Mouse (Mus musculus): ENCODE results near the gene Ebf1. TPM values are rescaled to one million over a fixed set of nuclear protein-coding genes. Genes with fewer than 3 reads are reported as not detected.

Gene Ebf1
- total and polyA plus RNA-seq, 3 experiments, result 0.04 TPM; not detected in 2

DNA sequence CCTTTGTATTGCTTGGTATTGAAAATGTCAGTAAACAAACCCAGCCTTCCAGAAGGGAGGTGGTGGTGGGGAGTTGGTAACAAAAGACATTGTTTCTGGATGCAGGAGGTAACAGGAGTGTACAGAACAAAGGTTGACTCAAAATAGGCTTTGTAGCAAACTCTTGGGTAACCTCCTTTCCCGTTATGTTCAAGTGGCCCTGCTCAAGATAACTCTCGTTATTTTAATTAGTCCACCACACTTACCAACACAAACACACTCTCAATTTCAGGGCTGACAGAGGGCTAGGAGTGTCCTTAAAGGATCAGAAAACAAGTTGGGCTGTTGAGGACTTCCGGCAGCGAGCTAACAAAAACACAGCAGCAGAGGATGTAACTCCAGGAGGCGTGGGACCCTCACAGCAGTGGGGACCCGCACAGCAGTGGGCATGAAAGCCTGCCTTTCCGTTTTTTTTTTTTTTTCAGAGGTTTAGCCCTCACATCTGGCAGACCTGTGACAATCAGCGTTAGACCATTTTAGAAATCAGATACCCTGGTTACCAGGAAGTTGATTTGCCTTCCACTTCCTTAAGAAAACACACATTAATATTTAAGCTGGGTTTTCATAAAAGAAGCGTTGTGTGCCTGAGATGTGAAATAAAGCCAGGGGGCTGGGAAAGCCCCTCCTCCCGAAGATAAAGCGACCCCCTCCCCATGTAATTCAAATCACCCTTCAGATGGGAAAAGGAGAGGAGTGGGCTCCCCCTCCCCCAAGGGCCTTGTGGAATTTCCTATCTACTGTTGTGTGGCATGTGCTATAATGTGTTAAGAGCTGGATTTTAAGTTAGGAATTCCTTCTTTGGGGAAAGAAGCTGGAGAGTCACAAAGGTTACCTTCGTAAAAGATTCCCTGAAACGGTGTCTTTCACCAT lies 90.5 kb downstream of the Ebf1 start:
- H3K27me3 ChIP-seq (ENCODE audit: control insufficient read depth in 1 of 2, insufficient read depth in 2 of 2, low read length in 2 of 2), result no peaks in the 10 kb centered on the region
- no peak overlapping the region for H3K27ac ChIP-seq (ENCODE audit: control insufficient read depth, low read depth, low read length)
- no peaks in the 10 kb centered on the region for H3K79me2 ChIP-seq (ENCODE audit: control insufficient read depth, insufficient read depth, low read length, poor library complexity)
- TF ChIP-seq RCOR1 (IDR thresholded peaks at IDR 0.05; ENCODE audit: low read depth, low read length) (no peak), MAZ (IDR thresholded peaks at IDR 0.05; ENCODE audit: low read depth, low read length) (no peak), NELFE (IDR thresholded peaks at IDR 0.05; ENCODE audit: low read depth, low read length) (no peak), HCFC1 (IDR thresholded peaks at IDR 0.05; ENCODE audit: low read depth, low read length) (no peak), KAT2A (conservative IDR thresholded peaks at IDR 0.05; ENCODE audit: low read depth, low read length) (no peak), MAFK (IDR thresholded peaks at IDR 0.05; ENCODE audit: borderline replicate concordance, low read depth, low read length) (no peak), ZC3H11A (IDR thresholded peaks at IDR 0.05; ENCODE audit: low read depth, low read length) (no peak), CTCF (IDR thresholded peaks at IDR 0.05 in 2 of 3, conservative IDR thresholded peaks at IDR 0.05 in 1 of 3; ENCODE audit: control insufficient read depth in 1 of 3, insufficient read depth in 1 of 3, low read depth in 2 of 3, low read length in 3 of 3, poor library complexity in 1 of 3, severe bottlenecking in 1 of 3) (no peak), NRF1 (IDR thresholded peaks at IDR 0.05; ENCODE audit: insufficient read depth, low read depth, low read length, poor library complexity, severe bottlenecking) (no peak), TAL1 (IDR thresholded peaks at IDR 0.05; ENCODE audit: low read length) (no peak), SIN3A (IDR thresholded peaks at IDR 0.05; ENCODE audit: low read length) (no peak), BHLHE40 (IDR thresholded peaks at IDR 0.05; ENCODE audit: borderline replicate concordance, low read depth, low read length) (no peak), RAD21 (IDR thresholded peaks at IDR 0.05; ENCODE audit: low read depth, low read length) (no peak), GABPA (IDR thresholded peaks at IDR 0.05; ENCODE audit: low read depth, low read length) (no peak), POLR2A (IDR thresholded peaks at IDR 0.05; ENCODE audit: control insufficient read depth in 1 of 2, insufficient read depth in 1 of 2, low read depth in 1 of 2, low read length in 2 of 2, poor library complexity in 1 of 2) (no peak), EP300 (IDR thresholded peaks at IDR 0.05; ENCODE audit: low read depth in 1 of 2, low read length in 2 of 2) (no peak), MEF2A (IDR thresholded peaks at IDR 0.05; ENCODE audit: extremely low read depth, insufficient replicate concordance, low read depth, low read length, poor library complexity, severe bottlenecking) (no peak)
- no peaks in the 10 kb centered on the region for H3K9me3 ChIP-seq (replicated peaks; ENCODE audit: insufficient read depth, low read length)
- no peak for DNase-seq (ENCODE audit: low read depth, low spot score)
- no peak overlapping the region for H3K9ac ChIP-seq (ENCODE audit: control insufficient read depth, low read depth, low read length, poor library complexity, severe bottlenecking)
- no peaks in the 10 kb centered on the region for H3K4me1 ChIP-seq (ENCODE audit: control insufficient read depth in 1 of 2, insufficient read depth in 2 of 2, low read length in 2 of 2)
- H3K36me3 ChIP-seq (ENCODE audit: control insufficient read depth in 1 of 2, insufficient read depth in 2 of 2, low read length in 2 of 2), result no peaks in the 10 kb centered on the region
- H3K4me3 ChIP-seq (ENCODE audit: control insufficient read depth in 1 of 2, insufficient read depth in 1 of 2, low read depth in 2 of 2, low read length in 2 of 2), result no peak overlapping the region

DNA sequence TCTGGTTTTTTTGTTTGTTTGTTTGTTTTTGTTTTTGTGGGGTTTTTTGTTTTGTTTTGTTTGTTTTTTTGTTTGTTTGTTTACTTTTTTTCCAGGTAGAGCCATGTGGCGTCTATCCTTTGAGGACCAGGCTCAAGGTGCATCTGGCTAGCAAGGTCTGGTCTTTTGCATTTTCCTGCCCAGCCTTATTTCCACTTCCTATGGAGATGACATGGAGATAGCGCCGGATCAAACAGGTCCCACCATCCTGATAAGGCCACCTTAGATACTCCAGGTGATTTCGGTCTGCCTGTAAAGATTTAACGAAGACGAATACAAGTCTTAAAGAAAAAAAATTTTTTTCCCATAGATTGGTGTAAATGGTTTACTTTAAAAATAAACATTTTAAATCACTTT lies 91.2 kb downstream of the Ebf1 start:
- no peaks in the 10 kb centered on the region for H3K36me3 ChIP-seq (ENCODE audit: control insufficient read depth in 1 of 2, insufficient read depth in 2 of 2, low read length in 2 of 2)
- no peak overlapping the region for H3K9ac ChIP-seq (ENCODE audit: control insufficient read depth, low read depth, low read length, poor library complexity, severe bottlenecking)
- no peak overlapping the region for H3K27ac ChIP-seq (ENCODE audit: control insufficient read depth, low read depth, low read length)
- H3K79me2 ChIP-seq (ENCODE audit: control insufficient read depth, insufficient read depth, low read length, poor library complexity), result no peaks in the 10 kb centered on the region
- H3K4me1 ChIP-seq (ENCODE audit: control insufficient read depth in 1 of 2, insufficient read depth in 2 of 2, low read length in 2 of 2), result no peaks in the 10 kb centered on the region
- no peaks in the 10 kb centered on the region for H3K9me3 ChIP-seq (replicated peaks; ENCODE audit: insufficient read depth, low read length)
- no peaks in the 10 kb centered on the region for H3K27me3 ChIP-seq (ENCODE audit: control insufficient read depth in 1 of 2, insufficient read depth in 2 of 2, low read length in 2 of 2)
- H3K4me3 ChIP-seq (ENCODE audit: control insufficient read depth in 1 of 2, insufficient read depth in 1 of 2, low read depth in 2 of 2, low read length in 2 of 2), result no peak overlapping the region
- TF ChIP-seq USF2 (IDR thresholded peaks at IDR 0.05; ENCODE audit: borderline replicate concordance in 1 of 2, insufficient read depth in 1 of 2, low read depth in 1 of 2, low read length in 2 of 2) (no peak), SIN3A (IDR thresholded peaks at IDR 0.05; ENCODE audit: low read length) (no peak), MXI1 (IDR thresholded peaks at IDR 0.05; ENCODE audit: low read depth, low read length) (no peak), ZMIZ1 (IDR thresholded peaks at IDR 0.05; ENCODE audit: low read depth, low read length) (no peak), ZKSCAN1 (IDR thresholded peaks at IDR 0.05; ENCODE audit: low read depth, low read length) (no peak), GATA1 (IDR thresholded peaks at IDR 0.05; ENCODE audit: low read depth, low read length) (no peak), MAX (IDR thresholded peaks at IDR 0.05; ENCODE audit: low read length) (no peak), POLR2AphosphoS2 (IDR thresholded peaks at IDR 0.05; ENCODE audit: low read length) (no peak), MYB (IDR thresholded peaks at IDR 0.05; ENCODE audit: low read depth, low read length) (no peak)
- DNase-seq (ENCODE audit: low read depth, low spot score), result no peak

Data from MEL (cell line).